Mouse (Mus musculus): ENCODE measurements around the gene Tnfaip8l1. TPM values are rescaled to one million over a fixed set of nuclear protein-coding genes. Genes with fewer than 3 reads are reported as not detected.

Gene Tnfaip8l1
- polyA plus RNA-seq, 2 experiments from 2014 or later: 34.9 to 38.7 TPM

GRCm38 (mm10) chr17:56139355-56139754 is 22.9 kb upstream of the Tnfaip8l1 start:
- ATAC-seq: no peak

- ATAC-seq: peak; percentile 43
Measured at GRCm38 (mm10) chr17:56139858-56140595, 22.2 kb upstream of the Tnfaip8l1 start, which contains the start of gene Sema6b. Gene Sema6b (minus strand): TSS chr17:56140343.

- ATAC-seq: no peak
Measured at GRCm38 (mm10) chr17:56141702-56142605, 20.3 kb upstream of the Tnfaip8l1 start.

- no peak for ATAC-seq
Measured at GRCm38 (mm10) chr17:56144546-56144945, 17.7 kb upstream of the Tnfaip8l1 start.

- ATAC-seq: no peak
Measured at GRCm38 (mm10) chr17:56146131-56146530, 16.1 kb upstream of the Tnfaip8l1 start.

- no peak for ATAC-seq
Measured at GRCm38 (mm10) chr17:56147420-56147819, 14.9 kb upstream of the Tnfaip8l1 start.

- ATAC-seq: no peak
Measured at GRCm38 (mm10) chr17:56148280-56148679, 14.0 kb upstream of the Tnfaip8l1 start.

- no peak for ATAC-seq
Measured at GRCm38 (mm10) chr17:56148790-56149618, 13.3 kb upstream of the Tnfaip8l1 start.

GRCm38 (mm10) chr17:56149897-56150296 is 12.4 kb upstream of the Tnfaip8l1 start:
- ATAC-seq: no peak

- ATAC-seq: no peak
Measured at GRCm38 (mm10) chr17:56153643-56154042, 8.6 kb upstream of the Tnfaip8l1 start.

GRCm38 (mm10) chr17:56159729-56160128 is 2.5 kb upstream of the Tnfaip8l1 start:
- ATAC-seq: no peak

GRCm38 (mm10) chr17:56163523-56164102 is 1.3 kb downstream of the Tnfaip8l1 start:
- ATAC-seq: peak; percentile 76

- no peak for ATAC-seq
Measured at GRCm38 (mm10) chr17:56164510-56164909, 2.2 kb downstream of the Tnfaip8l1 start.

GRCm38 (mm10) chr17:56165671-56166070 is 3.4 kb downstream of the Tnfaip8l1 start:
- ATAC-seq: no peak

- ATAC-seq: peak; percentile 76
Measured at GRCm38 (mm10) chr17:56169830-56170229, 7.6 kb downstream of the Tnfaip8l1 start.

- no peak for ATAC-seq
Measured at GRCm38 (mm10) chr17:56170636-56171035, 8.4 kb downstream of the Tnfaip8l1 start.

GRCm38 (mm10) chr17:56171456-56171855 is 9.2 kb downstream of the Tnfaip8l1 start:
- ATAC-seq: no peak

GRCm38 (mm10) chr17:56171881-56172280 is 9.6 kb downstream of the Tnfaip8l1 start:
- ATAC-seq: no peak

- ATAC-seq: no peak
Measured at GRCm38 (mm10) chr17:56173401-56174046, 11.2 kb downstream of the Tnfaip8l1 start.

- no peak for ATAC-seq
Measured at GRCm38 (mm10) chr17:56175416-56175815, 13.1 kb downstream of the Tnfaip8l1 start.

- ATAC-seq: peak; percentile 8
Measured at GRCm38 (mm10) chr17:56182975-56183657, 20.8 kb downstream of the Tnfaip8l1 start.
